Mouse (Mus musculus): Measurements from ENCODE around the gene Eva1c. TPM values are rescaled to one million over a fixed set of nuclear protein-coding genes. Genes with fewer than 3 reads are reported as not detected.

Gene Eva1c
- total and polyA plus RNA-seq, 3 experiments, result not detected

GRCm38 (mm10) chr16:90798446-90798845, 28.1 kb upstream of the Eva1c start:
- Histone ChIP-seq H3K9ac (ENCODE audit: insufficient read depth, low read depth) (no peak overlapping the region), H3K27me3 (replicated peaks) (no peaks in the 10 kb centered on the region), H3K79me2 (replicated peaks; ENCODE audit: control insufficient read depth, extremely low read depth, insufficient read depth, poor library complexity, severe bottlenecking) (no peaks in the 10 kb centered on the region), H3K4me2 (ENCODE audit: insufficient read depth, low read depth, poor library complexity, severe bottlenecking) (peak overlapping the region; percentile 45), H3K4me3 (replicated peaks in 1 of 3; ENCODE audit: low read depth in 2 of 3, low read length in 2 of 3, poor library complexity in 1 of 3) (peak overlapping the region in 1 of 3 experiments; percentile 5), H3K36me3 (replicated peaks in 1 of 2; ENCODE audit: control insufficient read depth in 1 of 2, insufficient read depth in 1 of 2, low read length in 1 of 2) (peaks cover 46 to 95% of the 10 kb centered on the region in 2 experiments), H3K27ac (ENCODE audit: insufficient read depth, low read depth) (peak overlapping the region; percentile 48), H3K4me1 (ENCODE audit: control insufficient read depth in 1 of 2, insufficient read depth in 2 of 2) (peaks cover 11 to 24% of the 10 kb centered on the region in 2 experiments), H3K9me3 (replicated peaks; ENCODE audit: low read length) (no peaks in the 10 kb centered on the region)
- dilution Hi-C loops (cut with MboI; ENCODE audit: extremely low pct_ligation_motif_present, extremely low pct_unique_long_range_greater_than_20kb, low sequenced_read_pairs) (no loop called here), in situ Hi-C loops (cut with MboI; ENCODE audit: low pct_ligation_motif_present, low pct_unique_long_range_greater_than_20kb, low sequenced_read_pairs) (no loop called here)
- no peak for TF ChIP-seq CHD1 (IDR thresholded peaks at IDR 0.05; ENCODE audit: low read depth, low read length)
- no peak for TF ChIP-seq TBP (conservative IDR thresholded peaks at IDR 0.05; ENCODE audit: low read depth, low read length)
- TF ChIP-seq POLR2AphosphoS2 (IDR thresholded peaks at IDR 0.05; ENCODE audit: low read depth, low read length), result no peak
- DNase-seq (ENCODE audit: extremely low read depth), result no peak

- Histone ChIP-seq H3K9me3 (replicated peaks; ENCODE audit: low read length) (no peaks in the 10 kb centered on the region), H3K4me1 (ENCODE audit: control insufficient read depth in 1 of 2, insufficient read depth in 2 of 2) (peaks cover 11 to 24% of the 10 kb centered on the region in 2 experiments), H3K27me3 (replicated peaks) (no peaks in the 10 kb centered on the region), H3K79me2 (replicated peaks; ENCODE audit: control insufficient read depth, extremely low read depth, insufficient read depth, poor library complexity, severe bottlenecking) (no peaks in the 10 kb centered on the region), H3K36me3 (replicated peaks in 1 of 2; ENCODE audit: control insufficient read depth in 1 of 2, insufficient read depth in 1 of 2, low read length in 1 of 2) (peaks cover 45 to 95% of the 10 kb centered on the region in 2 experiments), H3K9ac (ENCODE audit: insufficient read depth, low read depth) (no peak overlapping the region), H3K4me3 (replicated peaks in 1 of 3; ENCODE audit: low read depth in 2 of 3, low read length in 2 of 3, poor library complexity in 1 of 3) (peak overlapping the region in 1 of 3 experiments; percentile 5), H3K27ac (ENCODE audit: insufficient read depth, low read depth) (peak overlapping the region; percentile 48), H3K4me2 (ENCODE audit: insufficient read depth, low read depth, poor library complexity, severe bottlenecking) (peak overlapping the region; percentile 45)
- in situ Hi-C loops (cut with MboI; ENCODE audit: low pct_ligation_motif_present, low pct_unique_long_range_greater_than_20kb, low sequenced_read_pairs), result no loop called here
- DNase-seq (ENCODE audit: extremely low read depth), result peak; percentile 80
- dilution Hi-C loops (cut with MboI; ENCODE audit: extremely low pct_ligation_motif_present, extremely low pct_unique_long_range_greater_than_20kb, low sequenced_read_pairs), result no loop called here
- TF ChIP-seq USF2 (conservative IDR thresholded peaks at IDR 0.05; ENCODE audit: low read depth, low read length), result no peak
- TF ChIP-seq NRF1 (IDR thresholded peaks at IDR 0.05; ENCODE audit: low read depth, low read length), result 0 out of 2 replicates have a peak, but pooled peaks have one; percentile 20
- no peak for TF ChIP-seq RAD21 (IDR thresholded peaks at IDR 0.05; ENCODE audit: low read depth, low read length)
- TF ChIP-seq POLR2A (IDR thresholded peaks at IDR 0.05; ENCODE audit: low read depth, low read length), result no peak
- peak; percentile 88 for TF ChIP-seq ETS1 (conservative IDR thresholded peaks at IDR 0.05; ENCODE audit: low read depth, low read length)
- TF ChIP-seq GABPA (IDR thresholded peaks at IDR 0.05; ENCODE audit: insufficient replicate concordance, low read depth, low read length), result no peak
- peak; percentile 89 for TF ChIP-seq MAX (IDR thresholded peaks at IDR 0.05; ENCODE audit: low read length)
- no peak for TF ChIP-seq ZNF384 (IDR thresholded peaks at IDR 0.05; ENCODE audit: low read depth, low read length)
- no peak for TF ChIP-seq ZKSCAN1 (IDR thresholded peaks at IDR 0.05; ENCODE audit: borderline replicate concordance, low read depth, low read length)
- peak; percentile 91 for TF ChIP-seq MEF2A (IDR thresholded peaks at IDR 0.05; ENCODE audit: borderline replicate concordance, low read depth, low read length)
- TF ChIP-seq HCFC1 (IDR thresholded peaks at IDR 0.05; ENCODE audit: low read depth, low read length), result no peak
- TF ChIP-seq PAX5 (IDR thresholded peaks at IDR 0.05; ENCODE audit: low read length), result no peak
- peak; percentile 21; the same call in 1 of the 2 replicates for TF ChIP-seq SMC3 (IDR thresholded peaks at IDR 0.05; ENCODE audit: low read depth, low read length)
- TF ChIP-seq ELF1 (IDR thresholded peaks at IDR 0.05; ENCODE audit: low read depth, low read length), result peak; percentile 63; the same call in 1 of the 2 replicates
- TF ChIP-seq ZC3H11A (IDR thresholded peaks at IDR 0.05; ENCODE audit: low read depth, low read length), result no peak
- TF ChIP-seq EP300 (IDR thresholded peaks at IDR 0.05; ENCODE audit: low read length), result peak; percentile 96
- no peak for TF ChIP-seq E2F4 (IDR thresholded peaks at IDR 0.05; ENCODE audit: insufficient replicate concordance, low read depth, low read length)
- TF ChIP-seq MYC (IDR thresholded peaks at IDR 0.05; ENCODE audit: low read depth, low read length), result peak; percentile 85; the same call in 1 of the 2 replicates
- TF ChIP-seq TCF12 (IDR thresholded peaks at IDR 0.05; ENCODE audit: low read depth, low read length), result peak; percentile 88
- TF ChIP-seq CHD1 (IDR thresholded peaks at IDR 0.05; ENCODE audit: low read depth, low read length), result 0 out of 2 replicates have a peak, but pooled peaks have one; percentile 34
- peak; percentile 71; the same call in 1 of the 2 replicates for TF ChIP-seq MAFK (IDR thresholded peaks at IDR 0.05; ENCODE audit: insufficient replicate concordance, low read length)
- peak; percentile 91 for TF ChIP-seq UBTF (IDR thresholded peaks at IDR 0.05; ENCODE audit: low read depth, low read length)
- TF ChIP-seq IRF4 (IDR thresholded peaks at IDR 0.05; ENCODE audit: low read depth, low read length), result peak; percentile 100
- peak; percentile 85 for TF ChIP-seq SIN3A (IDR thresholded peaks at IDR 0.05; ENCODE audit: low read length)
- 0 out of 2 replicates have a peak, but pooled peaks have one; percentile 73 for TF ChIP-seq MAZ (IDR thresholded peaks at IDR 0.05; ENCODE audit: low read depth, low read length)
- TF ChIP-seq BHLHE40 (IDR thresholded peaks at IDR 0.05; ENCODE audit: low read depth, low read length), result peak; percentile 97
- peak; percentile 87 for TF ChIP-seq JUN (IDR thresholded peaks at IDR 0.05; ENCODE audit: insufficient read depth, low read depth, low read length)
- TF ChIP-seq JUND (conservative IDR thresholded peaks at IDR 0.05; ENCODE audit: low read depth, low read length), result peak; percentile 92
- TF ChIP-seq CTCF (conservative IDR thresholded peaks at IDR 0.05 in 1 of 2, IDR thresholded peaks at IDR 0.05 in 1 of 2; ENCODE audit: low read depth in 2 of 2, low read length in 2 of 2), result no peak
- TF ChIP-seq ZMIZ1 (IDR thresholded peaks at IDR 0.05; ENCODE audit: low read depth, low read length), result no peak
- TF ChIP-seq RCOR1 (conservative IDR thresholded peaks at IDR 0.05; ENCODE audit: low read depth, low read length), result peak; percentile 95
Observed at GRCm38 (mm10) chr16:90798848-90799247, 27.7 kb upstream of the Eva1c start.
